Mouse (Mus musculus): ENCODE results near the gene Rhox4a. TPM values are rescaled to one million over a fixed set of nuclear protein-coding genes. Genes with fewer than 3 reads are reported as not detected.
"Not testable (repeated sequence)": the region's sequence is repeated elsewhere in the genome, so short reads cannot be mapped to it uniquely, and the experiment has no call there.

Rhox4a gene
- not detected in 2 replicates for polyA plus RNA-seq (2012; rRNA removed)
- polyA plus RNA-seq (2014; fragmentation: Nextera tagmentation; extraction: Ambion mirVana) = 0.15 TPM in 1 of 2 replicates, not detected in the other

DNA sequence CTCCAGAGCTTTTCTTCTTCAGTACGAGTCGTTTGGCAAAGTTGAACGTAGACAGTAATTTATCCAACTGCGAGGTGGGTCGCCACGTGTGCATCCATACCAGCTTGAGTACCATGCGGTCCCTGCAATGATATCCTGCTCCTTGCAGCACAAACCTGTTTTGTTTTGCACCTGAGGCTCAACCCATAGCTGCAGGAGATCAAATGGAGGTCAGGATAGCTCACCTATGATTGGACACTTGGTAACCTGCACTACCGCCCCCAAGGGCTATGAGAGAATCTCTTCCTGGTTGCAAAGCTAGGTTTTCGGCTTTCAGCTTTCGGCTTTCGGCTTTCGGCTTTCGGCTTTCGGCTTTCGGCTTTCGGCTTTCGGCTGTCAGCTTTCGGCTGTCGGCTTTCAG lies at the start of gene Rhox4a:
Gene Rhox4a (plus strand): TSS at position 301 of the 400 bp plus-strand sequence.
- DNase-seq (ENCODE audit: low spot score); H3K4me3 ChIP-seq (replicated peaks; ENCODE audit: low read length); H3K4me2 ChIP-seq (replicated peaks; ENCODE audit: low read depth, low read length, severe bottlenecking); H3K9ac ChIP-seq (ENCODE audit: low read depth, low read length, severe bottlenecking); H3K9me3 ChIP-seq (ENCODE audit: control insufficient read depth, low read length); H3K27ac ChIP-seq (replicated peaks; ENCODE audit: low read depth, low read length); ATAC-seq (ENCODE audit: low FRiP score, low read depth); H3K36me3 ChIP-seq (ENCODE audit: control insufficient read depth, insufficient read depth, low read length); H3K27me3 ChIP-seq (ENCODE audit: control insufficient read depth, insufficient read depth, low read length); H3K4me1 ChIP-seq (ENCODE audit: control insufficient read depth, insufficient read depth, low read length): not testable (repeated sequence)
- WGBS = 95% methylated on average over 7 of the region's 19 CpGs

- not testable (repeated sequence) for DNase-seq (ENCODE audit: low spot score); ATAC-seq (ENCODE audit: low FRiP score, low read depth); H3K4me1 ChIP-seq (ENCODE audit: control insufficient read depth, insufficient read depth, low read length); H3K9me3 ChIP-seq (ENCODE audit: control insufficient read depth, low read length); H3K4me3 ChIP-seq (replicated peaks; ENCODE audit: low read length); H3K27ac ChIP-seq (replicated peaks; ENCODE audit: low read depth, low read length); H3K4me2 ChIP-seq (replicated peaks; ENCODE audit: low read depth, low read length, severe bottlenecking); H3K27me3 ChIP-seq (ENCODE audit: control insufficient read depth, insufficient read depth, low read length); H3K9ac ChIP-seq (ENCODE audit: low read depth, low read length, severe bottlenecking); H3K36me3 ChIP-seq (ENCODE audit: control insufficient read depth, insufficient read depth, low read length)
- 72% methylated on average over 1 of the region's 1 CpGs for WGBS
These were observed 43.0 kb upstream of the Rhox4a start, which contains the start of gene Rhox1 for GRCm38 (mm10) chrX:37222158-37222557. Gene Rhox1 (minus strand): TSS chrX:37222258.

DNA sequence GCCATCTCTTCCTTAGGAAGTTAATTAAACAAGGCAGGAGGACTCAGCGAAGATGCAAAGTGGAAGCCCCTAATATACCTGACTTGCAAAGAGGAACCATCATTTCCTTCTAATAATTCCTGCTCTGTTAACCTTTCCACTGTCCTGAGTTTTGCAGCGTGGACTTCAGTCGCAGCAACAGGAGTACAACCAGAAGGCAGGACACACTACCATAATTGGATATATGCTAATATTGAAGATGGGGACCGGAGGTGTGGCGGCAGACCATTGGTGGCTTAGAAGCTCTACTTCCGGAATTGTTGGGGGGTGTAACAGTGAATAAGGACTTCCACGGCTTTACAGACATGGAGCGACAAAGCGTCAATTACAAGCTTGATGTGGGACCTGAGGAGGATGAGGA lies 20.5 kb upstream of the Rhox4a start, which contains the start of gene Rhox2a:
Gene Rhox2a (plus strand): TSS at position 301 of the 400 bp plus-strand sequence.
- H3K4me1 ChIP-seq (ENCODE audit: control insufficient read depth, insufficient read depth, low read length); DNase-seq (ENCODE audit: low spot score); H3K9ac ChIP-seq (ENCODE audit: low read depth, low read length, severe bottlenecking); H3K9me3 ChIP-seq (ENCODE audit: control insufficient read depth, low read length); H3K4me3 ChIP-seq (replicated peaks; ENCODE audit: low read length); H3K4me2 ChIP-seq (replicated peaks; ENCODE audit: low read depth, low read length, severe bottlenecking); H3K36me3 ChIP-seq (ENCODE audit: control insufficient read depth, insufficient read depth, low read length); ATAC-seq (ENCODE audit: low FRiP score, low read depth); H3K27ac ChIP-seq (replicated peaks; ENCODE audit: low read depth, low read length); H3K27me3 ChIP-seq (ENCODE audit: control insufficient read depth, insufficient read depth, low read length): not testable (repeated sequence)
- WGBS = no CpG with 5 or more reads among the region's 9 CpGs

DNA sequence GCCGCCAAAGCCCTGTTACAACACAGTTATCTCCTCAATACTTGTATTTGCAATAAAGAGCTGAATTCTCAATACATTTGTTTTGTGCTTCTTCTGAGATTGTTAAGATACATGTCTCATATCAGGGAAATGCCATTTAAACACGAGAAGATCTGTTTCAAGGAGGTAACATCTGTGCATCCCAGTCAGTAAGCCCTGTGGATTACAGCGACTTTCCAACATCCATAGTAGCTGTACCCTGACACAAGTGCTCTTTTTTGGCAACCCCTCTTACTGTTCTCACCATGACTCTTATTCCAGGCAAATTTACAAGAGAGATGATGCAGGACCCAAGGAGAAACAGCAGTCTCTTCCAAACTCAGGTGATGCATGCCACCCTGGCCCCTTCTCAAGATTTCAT lies 15.5 kb upstream of the Rhox4a start, which contains the start of gene Rhox3a:
Gene Rhox3a (plus strand): TSS at position 301 of the 400 bp plus-strand sequence.
- not testable (repeated sequence) for H3K4me2 ChIP-seq (replicated peaks; ENCODE audit: low read depth, low read length, severe bottlenecking); H3K4me1 ChIP-seq (ENCODE audit: control insufficient read depth, insufficient read depth, low read length); H3K9ac ChIP-seq (ENCODE audit: low read depth, low read length, severe bottlenecking); DNase-seq (ENCODE audit: low spot score); H3K27me3 ChIP-seq (ENCODE audit: control insufficient read depth, insufficient read depth, low read length); H3K36me3 ChIP-seq (ENCODE audit: control insufficient read depth, insufficient read depth, low read length); H3K27ac ChIP-seq (replicated peaks; ENCODE audit: low read depth, low read length); ATAC-seq (ENCODE audit: low FRiP score, low read depth); H3K9me3 ChIP-seq (ENCODE audit: control insufficient read depth, low read length); H3K4me3 ChIP-seq (replicated peaks; ENCODE audit: low read length)
- 89% methylated on average over 1 of the region's 3 CpGs for WGBS

Other genes starting within 250 kb of the Rhox4a start
- gene Sowahd, start 216.5 kb upstream of the Rhox4a start, polyA plus RNA-seq (2012; rRNA removed) = not detected in 2 replicates
- not detected in 2 replicates for gene Sowahd, start 216.5 kb upstream of the Rhox4a start, polyA plus RNA-seq (2014; fragmentation: Nextera tagmentation; extraction: Ambion mirVana)
- gene Rpl39, start 179.9 kb upstream of the Rhox4a start, polyA plus RNA-seq (2012; rRNA removed) = 539 and 1,130 TPM in 2 replicates
- gene Rpl39, start 179.9 kb upstream of the Rhox4a start, polyA plus RNA-seq (2014; fragmentation: Nextera tagmentation; extraction: Ambion mirVana) = 592 and 658 TPM in 2 replicates
- gene Upf3b, start 155.0 kb upstream of the Rhox4a start, polyA plus RNA-seq (2012; rRNA removed) = 17.9 and 27.9 TPM in 2 replicates
- gene Upf3b, start 155.0 kb upstream of the Rhox4a start, polyA plus RNA-seq (2014; fragmentation: Nextera tagmentation; extraction: Ambion mirVana) = 13.1 and 16.3 TPM in 2 replicates
- 6.4 and 6.9 TPM in 2 replicates for gene Nkap, start 138.5 kb upstream of the Rhox4a start, polyA plus RNA-seq (2012; rRNA removed)
- 11.8 and 12.4 TPM in 2 replicates for gene Nkap, start 138.5 kb upstream of the Rhox4a start, polyA plus RNA-seq (2014; fragmentation: Nextera tagmentation; extraction: Ambion mirVana)
- not detected in 2 replicates for gene Akap14, start 96.5 kb upstream of the Rhox4a start, polyA plus RNA-seq (2012; rRNA removed)
- 0.11 TPM in 1 of 2 replicates, not detected in the other for gene Akap14, start 96.5 kb upstream of the Rhox4a start, polyA plus RNA-seq (2014; fragmentation: Nextera tagmentation; extraction: Ambion mirVana)
- 271 and 282 TPM in 2 replicates for gene Ndufa1, start 74.2 kb upstream of the Rhox4a start, polyA plus RNA-seq (2012; rRNA removed)
- gene Ndufa1, start 74.2 kb upstream of the Rhox4a start, polyA plus RNA-seq (2014; fragmentation: Nextera tagmentation; extraction: Ambion mirVana) = 430 and 487 TPM in 2 replicates
- gene Rnf113a1, start 74.1 kb upstream of the Rhox4a start, polyA plus RNA-seq (2012; rRNA removed) = 7.0 and 7.7 TPM in 2 replicates
- 10.2 and 13.8 TPM in 2 replicates for gene Rnf113a1, start 74.1 kb upstream of the Rhox4a start, polyA plus RNA-seq (2014; fragmentation: Nextera tagmentation; extraction: Ambion mirVana)
- 0.32 TPM in 1 of 2 replicates, not detected in the other for gene Gm9, start 54.3 kb upstream of the Rhox4a start, polyA plus RNA-seq (2012; rRNA removed)
- gene Gm9, start 54.3 kb upstream of the Rhox4a start, polyA plus RNA-seq (2014; fragmentation: Nextera tagmentation; extraction: Ambion mirVana) = not detected in 2 replicates
- not detected in 2 replicates for gene Rhox1, start 43.1 kb upstream of the Rhox4a start, polyA plus RNA-seq (2012; rRNA removed)
- gene Rhox1, start 43.1 kb upstream of the Rhox4a start, polyA plus RNA-seq (2014; fragmentation: Nextera tagmentation; extraction: Ambion mirVana) = not detected in 2 replicates
- not detected in 2 replicates for gene Rhox2a, start 20.4 kb upstream of the Rhox4a start, polyA plus RNA-seq (2012; rRNA removed)
- gene Rhox2a, start 20.4 kb upstream of the Rhox4a start, polyA plus RNA-seq (2014; fragmentation: Nextera tagmentation; extraction: Ambion mirVana) = not detected in 2 replicates
- not detected in 2 replicates for gene Rhox3a, start 15.4 kb upstream of the Rhox4a start, polyA plus RNA-seq (2012; rRNA removed)
- gene Rhox3a, start 15.4 kb upstream of the Rhox4a start, polyA plus RNA-seq (2014; fragmentation: Nextera tagmentation; extraction: Ambion mirVana) = not detected in 2 replicates
- gene Rhox3a2, start 114.7 kb downstream of the Rhox4a start, polyA plus RNA-seq (2012; rRNA removed) = not detected in 2 replicates
- gene Rhox3a2, start 114.7 kb downstream of the Rhox4a start, polyA plus RNA-seq (2014; fragmentation: Nextera tagmentation; extraction: Ambion mirVana) = not detected in 2 replicates
- gene Rhox4a2, start 125.5 kb downstream of the Rhox4a start, polyA plus RNA-seq (2012; rRNA removed) = 0.41 and 0.89 TPM in 2 replicates
- 0.86 and 1.2 TPM in 2 replicates for gene Rhox4a2, start 125.5 kb downstream of the Rhox4a start, polyA plus RNA-seq (2014; fragmentation: Nextera tagmentation; extraction: Ambion mirVana)
- not detected in 2 replicates for gene Rhox2b, start 146.7 kb downstream of the Rhox4a start, polyA plus RNA-seq (2012; rRNA removed)
- gene Rhox2b, start 146.7 kb downstream of the Rhox4a start, polyA plus RNA-seq (2014; fragmentation: Nextera tagmentation; extraction: Ambion mirVana) = not detected in 2 replicates
- 0.28 and 0.79 TPM in 2 replicates for gene Rhox4b, start 167.2 kb downstream of the Rhox4a start, polyA plus RNA-seq (2012; rRNA removed)
- gene Rhox4b, start 167.2 kb downstream of the Rhox4a start, polyA plus RNA-seq (2014; fragmentation: Nextera tagmentation; extraction: Ambion mirVana) = 0.70 and 0.98 TPM in 2 replicates
- not detected in 2 replicates for gene Rhox2c, start 188.3 kb downstream of the Rhox4a start, polyA plus RNA-seq (2012; rRNA removed)
- not detected in 2 replicates for gene Rhox2c, start 188.3 kb downstream of the Rhox4a start, polyA plus RNA-seq (2014; fragmentation: Nextera tagmentation; extraction: Ambion mirVana)
- not detected in 2 replicates for gene Rhox3c, start 193.2 kb downstream of the Rhox4a start, polyA plus RNA-seq (2012; rRNA removed)
- not detected in 2 replicates for gene Rhox3c, start 193.2 kb downstream of the Rhox4a start, polyA plus RNA-seq (2014; fragmentation: Nextera tagmentation; extraction: Ambion mirVana)
- gene Rhox4c, start 215.0 kb downstream of the Rhox4a start, polyA plus RNA-seq (2012; rRNA removed) = not detected in 2 replicates
- gene Rhox4c, start 215.0 kb downstream of the Rhox4a start, polyA plus RNA-seq (2014; fragmentation: Nextera tagmentation; extraction: Ambion mirVana) = not detected in 2 replicates
- gene Rhox2d, start 228.1 kb downstream of the Rhox4a start, polyA plus RNA-seq (2012; rRNA removed) = not detected in 2 replicates
- gene Rhox2d, start 228.1 kb downstream of the Rhox4a start, polyA plus RNA-seq (2014; fragmentation: Nextera tagmentation; extraction: Ambion mirVana) = not detected in 2 replicates
- gene Rhox4d, start 249.0 kb downstream of the Rhox4a start, polyA plus RNA-seq (2012; rRNA removed) = not detected in 2 replicates
- 0.18 TPM in 1 of 2 replicates, not detected in the other for gene Rhox4d, start 249.0 kb downstream of the Rhox4a start, polyA plus RNA-seq (2014; fragmentation: Nextera tagmentation; extraction: Ambion mirVana)

Measured in limb, embryonic 14.5 days (tissue).